Mouse (Mus musculus) kidney, adult 18-20 months (tissue): ENCODE data around the gene Slc22a12.
A peak's percentile ranks its signal among the peaks of the same experiment; 100 is the strongest.

ENCODE experiments used
- DNase-seq: peaks from one replicate; pipeline ENCODE4 v3.0.0; 2021

Slc22a12 gene

DNA sequence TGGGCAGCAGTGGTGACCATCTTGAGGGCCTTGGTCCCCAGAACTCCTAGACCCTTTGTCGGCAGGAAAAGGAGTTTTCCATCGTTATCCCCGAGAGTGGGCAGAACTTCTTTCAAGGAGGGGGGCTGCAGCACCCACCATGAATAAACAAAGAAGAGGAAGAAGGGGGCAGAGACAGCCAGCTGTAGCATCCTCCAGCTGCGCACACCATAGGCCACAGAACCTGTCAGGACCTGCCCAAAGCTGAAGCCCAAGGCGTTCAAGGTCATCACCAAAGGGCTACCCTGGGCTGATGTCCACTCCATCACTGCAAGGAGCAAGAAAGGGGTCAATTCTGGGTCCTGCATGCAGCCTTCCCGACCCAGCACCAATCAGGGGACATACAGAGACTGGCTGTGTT lies 2.6 kb downstream of the Slc22a12 start:
- DNase-seq, result no peak

DNA sequence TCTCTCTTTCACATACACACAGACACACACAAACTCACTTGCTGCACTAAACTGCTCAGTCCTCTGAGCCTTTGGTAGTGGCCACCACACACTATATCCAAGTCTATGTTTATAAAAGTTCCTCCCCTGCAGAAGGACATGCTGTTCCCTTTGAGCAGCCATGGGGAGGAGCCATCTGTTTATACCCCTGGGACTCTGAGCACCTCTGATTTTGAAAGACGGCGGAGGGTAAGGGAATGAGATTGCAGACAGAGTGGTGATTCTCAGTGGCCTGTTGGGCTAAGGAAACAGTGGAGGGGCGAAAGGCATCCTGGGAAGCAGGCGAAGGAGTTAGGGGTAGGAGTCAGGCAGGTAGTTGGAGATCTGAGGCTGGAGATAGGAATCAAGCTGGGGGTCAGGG lies 3.2 kb downstream of the Slc22a12 start:
- DNase-seq, result no peak

DNA sequence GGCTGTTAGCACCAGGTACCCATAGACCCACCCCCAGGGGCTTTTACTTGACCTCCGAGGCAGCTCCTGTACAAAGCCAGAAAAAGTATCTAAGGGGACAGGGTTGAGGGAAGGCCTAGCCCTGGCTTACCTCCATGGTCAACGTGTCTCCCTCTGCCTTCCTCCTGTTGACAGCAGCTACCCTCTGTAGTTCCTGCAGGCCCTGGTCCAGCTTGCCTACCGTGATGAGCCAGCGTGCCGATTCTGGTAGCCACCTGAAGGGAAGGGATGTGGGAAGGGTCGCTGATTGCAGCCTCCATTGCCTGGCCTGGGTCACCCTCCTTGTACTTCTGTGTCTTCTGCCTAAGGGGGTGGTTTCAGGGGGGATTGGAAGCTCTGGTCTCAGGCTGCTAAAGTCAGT lies 4.3 kb downstream of the Slc22a12 start:
- DNase-seq, result no peak

DNA sequence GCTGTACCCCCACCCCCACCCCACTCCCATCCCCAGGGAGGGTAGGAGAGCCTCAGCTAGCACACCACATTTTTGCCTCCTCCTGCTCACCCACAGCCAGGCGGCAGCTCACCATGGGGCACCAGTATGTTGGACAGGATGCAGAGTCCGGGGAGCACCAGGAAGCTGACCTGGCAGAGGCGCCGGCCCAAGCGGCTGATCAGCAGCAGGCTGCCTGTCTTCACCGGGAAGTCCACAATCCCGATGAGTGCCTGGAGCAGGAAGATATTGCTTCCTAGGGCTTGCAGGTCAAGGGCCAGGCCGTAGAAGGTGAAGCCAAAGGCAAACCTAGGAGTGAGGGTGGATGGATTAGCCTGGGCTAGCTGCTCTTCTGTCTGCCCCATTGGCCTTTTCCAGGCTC lies 5.3 kb downstream of the Slc22a12 start:
- no peak for DNase-seq

DNA sequence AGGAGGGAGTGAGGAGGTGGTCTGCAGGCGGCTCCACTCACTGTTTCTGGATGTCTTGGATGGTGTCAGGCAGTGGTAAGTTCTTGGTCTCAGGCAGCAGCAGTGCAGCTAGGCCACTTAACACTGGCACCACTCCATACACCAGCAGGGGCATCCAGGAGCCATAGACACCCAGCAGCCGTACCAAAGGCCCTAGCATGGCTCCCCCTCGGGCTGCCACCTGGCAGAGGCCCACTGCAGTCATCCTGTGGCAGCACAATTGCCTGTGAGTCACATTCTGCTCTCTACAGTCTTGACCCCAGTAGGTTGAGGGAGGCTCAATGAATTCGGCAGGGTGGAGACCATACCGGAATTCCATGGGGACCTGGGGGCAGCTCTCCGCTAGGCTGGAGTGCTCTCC lies 6.1 kb downstream of the Slc22a12 start:
- DNase-seq, result no peak

DNA sequence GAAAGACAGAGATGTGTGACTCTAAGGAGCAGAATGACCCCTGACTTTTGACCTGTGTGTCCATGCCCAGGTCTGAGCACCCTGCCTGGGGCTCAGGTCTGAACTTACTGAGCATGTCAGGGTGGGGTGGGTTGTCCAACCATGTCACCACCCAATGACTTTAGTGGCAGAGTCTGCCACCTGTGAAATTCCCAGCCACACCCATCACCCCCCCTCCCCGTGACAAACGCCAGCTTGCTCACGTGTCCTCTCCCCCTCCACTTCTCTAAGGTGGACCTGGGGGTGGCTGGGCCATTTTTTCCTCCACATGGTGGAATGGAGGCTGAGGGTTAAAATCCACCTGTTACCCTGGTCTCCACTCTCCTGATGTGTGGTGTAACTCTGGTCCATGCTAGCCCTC lies 6.6 kb downstream of the Slc22a12 start:
- no peak for DNase-seq

DNA sequence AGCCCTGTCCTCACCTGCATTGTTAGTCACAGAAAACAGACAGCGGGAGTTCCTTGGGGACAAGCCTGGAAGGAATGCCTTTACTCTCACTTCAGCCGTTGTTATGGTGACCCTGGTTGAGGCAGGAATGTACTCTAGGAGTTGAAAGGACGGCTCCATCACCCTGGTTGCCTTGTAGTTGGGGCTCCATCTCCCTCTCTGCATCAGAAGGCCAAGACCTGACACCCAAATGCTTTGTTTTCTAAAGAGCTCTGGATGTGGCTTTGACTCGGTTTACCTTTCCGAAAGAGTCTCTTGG lies 8.8 kb downstream of the Slc22a12 start:
- DNase-seq, result no peak

DNA sequence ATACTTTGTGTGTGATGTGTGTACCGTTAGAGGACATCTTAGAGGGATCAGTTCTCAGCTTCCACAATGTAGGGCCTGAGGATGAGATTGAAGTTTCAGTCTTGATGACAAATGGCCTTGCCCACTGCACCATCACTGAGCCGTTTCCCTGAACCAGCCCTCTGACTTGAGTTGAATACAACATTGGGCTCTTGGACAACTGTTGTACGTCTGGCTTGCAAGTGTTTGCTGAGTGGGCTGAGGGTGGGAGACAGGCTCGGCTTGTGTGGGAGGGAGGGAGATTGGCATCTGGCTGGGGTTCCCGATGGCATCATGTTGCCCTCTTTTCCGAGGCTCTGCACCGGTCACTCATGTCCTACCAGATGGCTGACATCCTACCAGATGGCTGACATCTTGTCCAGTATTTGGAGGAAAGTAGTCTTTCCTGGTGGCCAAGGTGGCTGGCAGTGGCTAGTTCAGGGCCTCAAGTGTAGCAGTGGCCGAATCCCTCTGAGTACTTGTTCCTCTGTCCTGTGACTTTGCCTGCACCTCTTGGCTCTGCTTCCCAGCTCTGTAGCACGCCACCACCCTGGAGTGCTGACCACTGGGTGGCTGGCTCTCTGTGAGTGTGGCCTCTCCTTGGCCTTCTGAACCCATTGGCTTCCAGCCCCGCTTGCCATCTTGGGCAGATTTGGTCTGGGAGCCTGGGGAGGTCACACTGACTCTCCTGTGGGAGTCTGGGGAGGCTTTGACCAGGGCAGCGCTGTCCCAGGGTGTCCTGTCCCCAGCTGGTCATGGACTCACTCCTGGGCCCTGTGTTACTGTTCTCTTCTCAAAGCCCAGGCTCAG lies 9.3 kb downstream of the Slc22a12 start:
- peak; percentile 59 for DNase-seq

DNA sequence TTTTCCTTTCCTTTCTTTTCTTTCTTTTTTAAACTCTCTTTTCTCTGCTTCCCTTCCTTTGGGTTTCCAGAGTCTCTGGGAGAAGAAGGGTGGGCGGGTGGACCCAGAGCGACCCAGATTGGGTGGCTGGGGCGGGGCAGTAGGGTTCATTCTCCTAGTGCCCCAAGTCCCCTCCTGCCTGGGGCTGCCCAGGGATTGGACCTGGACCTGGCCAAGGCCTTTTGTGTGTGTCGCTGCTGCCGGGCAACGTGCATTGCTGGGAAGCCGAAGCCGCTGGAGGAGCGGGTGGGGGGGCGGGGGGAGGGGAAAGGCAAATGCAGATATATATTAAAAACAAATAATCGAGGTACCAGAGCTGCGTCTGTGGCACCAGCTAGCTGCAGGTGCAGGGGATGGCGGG lies 10.2 kb downstream of the Slc22a12 start:
- no peak for DNase-seq

DNA sequence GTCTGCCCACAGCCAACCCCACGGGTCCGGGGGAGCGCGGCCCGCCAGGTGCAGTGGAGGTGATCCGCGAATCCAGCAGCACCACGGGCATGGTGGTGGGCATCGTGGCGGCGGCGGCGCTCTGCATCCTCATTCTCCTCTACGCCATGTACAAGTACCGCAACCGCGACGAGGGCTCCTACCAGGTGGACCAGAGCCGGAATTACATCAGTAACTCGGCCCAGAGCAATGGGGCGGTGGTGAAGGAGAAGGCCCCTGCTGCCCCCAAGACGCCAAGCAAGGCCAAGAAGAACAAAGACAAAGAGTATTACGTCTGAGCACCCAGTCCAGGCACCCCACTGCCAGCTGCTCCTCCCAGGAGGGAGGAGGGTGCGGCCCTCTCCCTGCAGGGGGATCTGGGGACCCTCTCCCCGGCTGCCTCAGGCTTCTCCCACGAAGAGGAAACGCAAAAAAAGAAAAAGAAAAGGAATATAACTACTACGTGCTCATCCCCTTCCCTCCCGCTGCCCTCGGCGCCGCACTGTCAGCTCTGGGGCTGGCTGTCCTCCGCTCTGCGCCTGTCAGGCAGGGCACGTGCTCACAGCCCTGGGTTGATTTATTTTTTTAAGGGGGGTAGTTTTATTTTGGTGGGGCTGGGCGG lies 10.9 kb downstream of the Slc22a12 start:
- peak; percentile 55 for DNase-seq

DNA sequence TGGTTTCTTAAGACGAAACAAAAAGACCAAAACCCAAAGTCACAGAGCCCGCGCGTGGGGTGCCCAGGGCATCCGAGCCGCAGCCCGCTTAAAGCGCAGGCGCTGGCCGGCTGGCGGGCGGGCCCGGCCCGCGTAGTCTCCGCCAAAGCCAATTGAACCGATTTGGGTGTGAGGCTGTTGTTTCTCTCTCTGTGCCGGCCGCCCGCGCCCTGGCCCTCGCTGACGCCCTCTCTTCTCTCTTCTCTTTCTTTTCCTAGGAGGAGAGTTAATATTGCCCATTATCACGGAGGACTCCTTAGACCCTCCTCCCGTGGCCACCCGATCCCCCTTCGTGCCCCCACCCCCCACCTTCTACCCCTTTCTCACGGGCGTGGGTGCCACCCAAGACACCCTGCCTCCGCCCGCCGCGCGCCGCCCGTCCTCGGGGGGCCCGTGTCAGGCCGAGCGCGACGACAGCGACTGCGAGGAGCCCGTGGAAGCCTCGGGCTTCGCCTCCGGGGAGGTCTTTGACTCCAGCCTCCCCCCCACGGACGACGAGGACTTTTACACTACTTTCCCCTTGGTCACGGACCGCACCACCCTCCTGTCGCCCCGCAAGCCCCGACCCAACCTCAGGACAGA lies 11.7 kb downstream of the Slc22a12 start:
- DNase-seq, result no peak

DNA sequence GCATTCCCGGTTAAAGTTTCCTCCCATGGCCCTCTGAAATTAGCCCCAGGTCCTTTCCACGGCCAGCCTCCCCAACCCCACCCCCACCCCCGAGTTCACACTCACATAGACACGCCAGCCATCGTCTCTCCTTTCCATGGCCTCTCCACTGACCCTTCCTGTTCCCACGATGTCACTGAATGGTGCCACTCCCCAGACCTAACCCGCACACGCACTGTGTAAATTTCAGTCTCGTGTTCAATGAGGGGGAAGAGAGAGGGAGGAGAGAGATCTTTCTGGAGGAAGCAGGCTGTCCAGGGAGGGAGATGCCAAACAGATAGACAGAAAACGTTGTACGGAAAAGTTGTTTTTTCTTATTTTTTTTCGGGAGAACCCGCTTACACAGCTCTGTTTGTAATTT lies 12.5 kb downstream of the Slc22a12 start:
- DNase-seq, result no peak

DNA sequence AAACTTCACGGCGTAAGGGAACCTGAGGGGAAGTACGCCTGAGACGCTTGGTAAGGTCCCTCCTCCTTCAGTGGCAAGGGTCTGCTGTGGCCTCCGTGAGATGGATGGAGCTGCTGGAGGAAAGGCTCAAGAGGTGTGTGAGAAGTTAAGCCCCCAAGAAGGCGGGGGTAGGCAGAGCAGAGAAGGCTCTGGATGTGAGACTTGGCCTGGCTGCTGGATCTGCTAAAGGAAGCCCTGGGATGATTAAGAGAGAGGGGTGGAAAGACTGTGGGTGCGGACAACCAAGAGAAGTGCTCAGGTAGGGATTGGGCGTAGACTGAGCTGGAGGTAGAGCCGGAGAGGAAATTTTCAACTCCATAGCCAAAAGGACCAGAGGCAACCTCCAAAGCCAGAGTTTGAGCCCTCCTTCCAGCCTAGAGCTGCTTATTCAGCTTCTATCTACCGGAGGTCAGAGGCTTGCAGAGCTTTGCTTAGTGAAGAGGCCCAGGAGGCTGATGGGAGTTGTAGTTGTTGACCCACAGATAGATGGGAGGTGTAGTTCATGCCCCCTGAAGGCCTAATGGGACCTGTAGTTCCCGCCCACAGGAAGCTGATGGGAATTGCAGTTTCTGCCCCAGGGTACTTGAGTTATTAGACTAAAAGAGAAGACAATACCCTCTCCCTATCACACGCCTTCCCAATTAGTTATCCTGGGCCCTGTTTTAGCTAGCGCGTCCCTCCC lies 13.4 kb downstream of the Slc22a12 start:
- no peak for DNase-seq

DNA sequence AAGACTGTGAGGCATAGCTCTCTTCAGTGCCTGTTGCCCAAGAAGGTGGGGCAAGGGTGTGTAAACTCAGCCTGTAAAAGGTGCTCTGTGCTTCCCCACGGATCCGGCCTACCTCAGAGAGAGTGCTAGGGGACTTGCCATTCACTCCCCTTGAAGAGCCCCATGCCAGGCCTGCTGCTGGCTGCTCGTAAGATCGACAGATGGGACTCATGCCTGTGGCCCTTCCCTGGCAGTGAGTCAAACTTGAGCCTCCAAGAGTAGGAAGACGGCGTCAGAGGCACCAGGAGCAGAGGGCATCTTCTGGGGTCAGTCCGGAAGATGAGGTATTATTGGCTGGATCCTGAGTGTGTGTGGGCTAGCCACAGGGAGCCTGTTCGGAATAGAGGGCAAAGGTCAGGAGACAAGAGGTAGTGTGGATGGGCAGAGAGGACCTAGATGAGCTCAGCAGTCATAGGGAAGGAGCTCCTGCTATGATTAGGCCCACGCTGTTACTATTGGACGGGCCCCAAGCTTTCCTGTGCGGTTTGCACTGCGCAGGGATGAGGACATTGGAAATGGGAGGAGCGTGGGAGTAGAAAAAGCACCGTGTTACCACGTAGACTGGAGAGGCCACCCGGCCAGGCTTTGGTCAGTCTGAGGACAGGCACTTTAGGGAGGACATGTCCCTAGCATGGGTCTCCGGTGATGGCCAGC lies 14.8 kb downstream of the Slc22a12 start:
- DNase-seq, result no peak

DNA sequence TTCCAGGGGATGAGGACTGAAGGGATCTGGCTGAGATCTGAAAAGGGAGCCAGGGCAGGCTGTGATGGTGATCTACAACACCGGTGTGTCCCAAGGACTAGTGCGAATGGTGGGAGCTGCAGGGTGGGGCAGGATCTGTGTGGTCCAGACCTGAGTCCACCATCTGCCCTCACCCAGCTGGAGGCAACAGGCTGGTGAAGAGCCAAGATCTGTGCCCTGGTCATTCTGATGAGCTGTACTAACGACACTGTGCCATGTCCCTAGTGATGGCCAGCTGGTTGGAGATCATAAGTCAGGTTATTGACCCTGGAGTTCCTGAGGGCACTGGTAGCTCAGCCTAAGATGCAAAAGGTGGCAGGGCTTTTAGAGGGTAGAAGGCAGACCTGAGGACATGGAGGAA lies 15.4 kb downstream of the Slc22a12 start:
- no peak for DNase-seq

DNA sequence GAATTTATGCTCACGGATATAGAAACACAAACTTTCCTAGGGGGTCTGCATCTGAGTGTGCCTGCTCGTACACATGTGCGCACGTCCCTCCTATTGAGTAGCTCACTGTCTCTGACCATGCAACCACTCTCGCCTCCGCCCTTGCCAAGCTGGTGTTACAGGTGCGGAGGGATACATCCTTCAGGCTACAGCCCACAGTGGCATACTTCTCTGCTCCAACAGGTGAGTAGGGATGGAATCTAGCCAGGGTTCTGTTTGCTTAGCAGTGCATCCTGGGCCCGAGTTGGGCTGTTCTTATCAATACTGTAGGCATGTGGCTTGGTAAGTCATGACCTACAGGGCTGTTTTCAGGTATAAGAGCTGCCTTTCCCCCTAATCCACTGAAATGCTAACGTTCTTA lies 16.8 kb downstream of the Slc22a12 start:
- DNase-seq, result no peak

DNA sequence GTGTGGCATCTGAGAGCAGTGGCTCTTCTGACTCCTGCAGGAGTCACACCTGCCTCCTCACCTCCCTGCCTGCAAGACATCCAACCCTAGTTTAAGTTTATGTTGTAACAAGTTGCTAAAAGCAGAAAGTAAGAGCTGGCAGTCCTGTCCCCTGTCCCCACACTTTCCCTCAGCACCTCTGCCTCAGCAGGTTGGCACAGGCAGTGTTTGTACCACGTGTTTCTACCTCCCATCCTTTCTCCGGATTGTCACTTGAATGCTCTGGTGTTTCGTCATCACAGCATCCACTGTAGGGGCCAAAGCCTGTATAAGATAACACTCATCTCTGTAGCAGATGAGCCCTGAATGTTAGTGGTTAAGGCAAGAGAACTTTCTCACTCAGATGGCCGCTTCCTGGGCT lies 17.8 kb downstream of the Slc22a12 start:
- DNase-seq, result no peak

DNA sequence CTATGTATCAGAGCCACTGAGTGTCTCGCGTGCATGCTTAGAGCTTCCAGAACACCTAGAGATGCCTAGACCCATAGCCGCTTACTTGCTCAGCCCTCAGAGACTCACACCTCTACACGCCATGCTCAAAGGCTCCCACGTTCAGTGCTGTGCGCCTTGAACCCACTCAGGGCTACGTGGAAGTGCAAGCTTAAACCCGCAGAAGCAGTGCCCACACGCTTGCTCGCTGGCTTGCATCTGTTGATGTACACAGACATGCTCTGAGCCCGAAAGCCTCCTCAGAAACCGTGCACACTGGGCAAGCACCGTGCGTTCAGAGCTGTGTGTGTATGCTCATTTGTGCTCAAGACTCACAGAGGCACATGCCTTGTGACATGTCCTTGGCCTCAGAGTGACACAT lies 20.5 kb downstream of the Slc22a12 start:
- DNase-seq, result no peak

DNA sequence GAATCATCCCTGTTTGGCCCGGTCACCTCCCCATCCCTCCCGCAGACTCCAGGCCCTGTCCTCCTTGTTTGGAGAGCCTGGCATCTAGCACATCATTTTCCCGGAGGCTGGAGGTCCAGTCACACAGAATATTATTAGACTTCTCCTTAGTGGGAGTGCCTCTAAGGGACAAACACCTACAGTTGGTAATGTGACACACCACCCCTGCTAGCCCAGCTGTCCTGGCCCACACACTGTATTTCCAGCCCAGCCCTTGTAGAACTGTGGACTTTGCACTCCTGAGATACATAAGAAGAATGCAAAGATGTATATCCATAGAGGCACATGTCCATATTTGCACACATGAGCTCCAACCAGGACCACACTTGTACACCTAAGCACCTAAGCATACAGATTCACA lies 21.2 kb downstream of the Slc22a12 start:
- DNase-seq, result no peak

DNA sequence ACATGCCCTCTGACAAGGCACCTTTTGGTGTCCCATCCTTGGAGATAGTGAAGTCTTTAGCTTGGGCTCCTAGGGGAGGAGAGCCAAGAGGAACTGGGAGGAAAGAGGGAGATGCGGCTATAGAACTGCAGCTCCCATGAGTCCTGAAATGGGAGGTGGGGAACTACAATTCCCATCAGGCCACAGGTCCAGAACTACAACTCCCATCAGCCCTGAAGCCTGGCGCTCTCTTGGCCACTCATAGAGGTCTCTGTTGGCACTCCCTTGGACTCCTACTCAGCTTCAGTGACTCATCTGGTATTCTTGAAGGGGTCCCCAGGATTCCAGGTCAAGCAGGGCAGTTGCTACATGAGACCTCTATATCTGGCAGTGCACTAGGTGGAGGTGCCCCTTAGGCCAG lies 23.3 kb downstream of the Slc22a12 start:
- DNase-seq, result no peak

DNA sequence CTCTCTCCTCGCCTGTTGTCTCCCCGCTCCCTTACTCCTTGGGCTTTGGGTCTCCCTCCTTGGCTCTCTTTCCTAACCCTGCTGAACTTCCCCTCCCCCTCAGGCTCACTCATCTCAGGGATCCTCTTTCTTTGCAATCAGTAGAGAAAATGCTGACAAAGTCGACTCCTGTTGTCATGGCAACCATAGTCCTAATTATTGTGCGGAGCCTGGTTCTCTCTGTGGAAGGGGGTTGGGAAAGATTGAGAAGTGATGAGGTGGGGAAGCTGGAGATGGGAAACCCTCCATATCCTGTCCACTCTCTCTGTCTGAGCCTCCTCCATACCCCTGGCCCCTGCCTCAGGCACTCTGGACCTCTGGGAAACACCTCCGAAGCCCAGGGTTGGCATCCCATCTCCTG lies 24.2 kb downstream of the Slc22a12 start:
- no peak for DNase-seq

DNA sequence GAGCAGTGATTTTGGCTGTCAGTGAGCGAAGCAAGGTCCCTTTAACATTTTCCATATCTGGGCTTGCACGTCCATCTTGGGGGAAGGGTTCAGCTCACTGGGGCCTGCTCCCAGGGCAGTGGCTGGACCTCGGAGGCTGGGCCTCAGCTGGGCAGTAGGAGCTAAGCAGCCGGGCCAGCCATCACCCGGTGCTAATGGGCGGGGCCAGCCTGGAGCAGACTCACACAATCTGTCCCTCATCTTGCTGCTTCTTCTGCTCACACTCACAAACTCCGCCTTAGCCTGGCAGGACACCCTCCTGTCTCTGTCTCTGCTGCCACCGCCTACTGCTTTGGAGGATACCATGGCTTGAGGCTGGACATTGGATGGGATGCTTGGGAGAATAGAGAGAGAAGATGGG lies 26.7 kb downstream of the Slc22a12 start:
- no peak for DNase-seq

DNA sequence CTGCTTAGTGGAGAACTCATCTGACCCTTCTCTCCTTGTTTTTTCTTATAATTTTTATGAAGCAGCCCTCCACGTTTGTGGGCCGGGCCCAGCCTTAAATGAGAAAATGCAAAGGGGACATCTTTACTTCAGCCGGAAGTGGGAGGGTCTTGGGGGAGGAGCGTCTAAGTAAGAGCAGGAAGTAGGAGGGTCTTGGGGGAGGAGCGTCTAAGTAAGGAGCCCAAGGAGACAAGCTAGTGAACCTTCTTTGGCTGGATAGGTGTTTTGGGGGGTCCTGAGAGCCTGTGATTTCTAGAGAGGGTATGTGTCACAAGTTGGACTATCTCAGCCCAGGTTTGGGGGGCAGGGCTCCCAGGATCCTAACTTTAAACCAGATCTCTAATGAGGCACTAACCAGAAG lies 27.4 kb downstream of the Slc22a12 start:
- no peak for DNase-seq
